Mouse (Mus musculus) heart, embryonic 10.5 days (tissue): ENCODE results near the gene Vwa1. TPM values are rescaled to one million over a fixed set of nuclear protein-coding genes. Genes with fewer than 3 reads are reported as not detected.
A peak's percentile ranks its signal among the peaks of the same experiment; 100 is the strongest.

ENCODE experiments used
- DNase-seq: peaks from one replicate; pipeline ENCODE4 v3.0.0-alpha.2; 2017; ENCODE audit warnings: low spot score
- H3K27ac ChIP-seq: fragments of 300-500 bp; sonication (generic); 2 replicates; pipeline ENCODE4 v1.5.1; 2016; ENCODE audit warnings: mild to moderate bottlenecking
- H3K27me3 ChIP-seq: fragments of 300-500 bp; sonication (generic); 2 replicates; pipeline ENCODE4 v1.6.1; 2016; ENCODE audit warnings: mild to moderate bottlenecking; ENCODE audit not compliant: poor library complexity, insufficient read depth, severe bottlenecking
- H3K36me3 ChIP-seq: fragments of 300-500 bp; sonication (generic); 2 replicates; pipeline ENCODE4 v1.6.1; 2016; ENCODE audit warnings: mild to moderate bottlenecking, moderate library complexity
- H3K4me1 ChIP-seq: fragments of 300-500 bp; sonication (generic); 2 replicates; pipeline ENCODE4 v1.6.1; 2016; ENCODE audit warnings: mild to moderate bottlenecking
- H3K4me3 ChIP-seq: fragments of 300-500 bp; sonication (generic); 2 replicates; pipeline ENCODE4 v1.5.1; 2016; ENCODE audit warnings: mild to moderate bottlenecking, moderate library complexity
- H3K9me3 ChIP-seq: fragments of 300-500 bp; sonication (generic); 2 replicates; pipeline ENCODE4 v1.6.1; 2016; ENCODE audit warnings: mild to moderate bottlenecking, moderate library complexity
- WGBS: fragments of 180-500 bp; shearing (Covaris S2); methylation state at CpG from one replicate; pipeline ENCODE4 v1.1.7; 2016; 5-methylcytosine and 5-hydroxymethylcytosine counted together
- polyA plus RNA-seq: library from polyadenylated mRNA; unstranded; fragments of >200 nt; fragmentation: Nextera tagmentation; extraction: Ambion mirVana; gene quantifications from 2 replicates; pipeline ENCODE4 v1.2.1, GENCODE M21; 2016

Vwa1 gene
- 2.1 and 3.1 TPM in 2 replicates for polyA plus RNA-seq

DNA sequence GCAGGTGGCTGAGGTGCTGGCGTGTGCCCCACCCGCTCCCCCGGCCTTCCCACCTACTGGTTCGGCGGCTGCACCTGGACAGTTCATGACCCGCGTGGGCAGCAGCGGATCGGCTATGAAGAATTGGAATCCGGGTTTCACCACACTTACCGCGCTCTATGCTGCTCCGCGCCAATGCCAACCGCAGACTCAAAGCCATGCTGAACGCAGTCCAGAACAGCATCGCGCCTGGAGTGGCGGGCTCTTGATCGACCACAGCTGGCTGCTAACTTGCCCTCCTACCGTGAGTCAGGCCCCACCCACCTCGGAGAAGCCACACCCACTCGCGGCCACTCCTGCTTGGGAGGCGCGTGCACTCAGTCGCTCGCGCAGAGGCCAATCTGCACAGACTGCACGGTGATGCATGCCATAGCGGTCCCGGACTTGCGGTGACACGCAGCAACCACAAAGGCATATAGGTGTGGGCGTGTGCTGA lies at the start of gene Vwa1:
TSS of gene Vwa1 (minus strand) at position 419 of the 475 bp plus-strand sequence.
- H3K4me1 ChIP-seq = peaks cover 52% of the 10 kb centered on the region
- H3K9me3 ChIP-seq = no peaks in the 10 kb centered on the region
- H3K4me3 ChIP-seq = peak within 1 kb of the TSS; percentile 59
- DNase-seq = peak; percentile 94
- peaks cover 56% of the 10 kb centered on the region for H3K27me3 ChIP-seq
- peak within 1 kb of the TSS; percentile 64 for H3K27ac ChIP-seq
- H3K36me3 ChIP-seq = no peaks in the 10 kb centered on the region
- 3% methylated on average over 35 of the region's 35 CpGs for WGBS

DNA sequence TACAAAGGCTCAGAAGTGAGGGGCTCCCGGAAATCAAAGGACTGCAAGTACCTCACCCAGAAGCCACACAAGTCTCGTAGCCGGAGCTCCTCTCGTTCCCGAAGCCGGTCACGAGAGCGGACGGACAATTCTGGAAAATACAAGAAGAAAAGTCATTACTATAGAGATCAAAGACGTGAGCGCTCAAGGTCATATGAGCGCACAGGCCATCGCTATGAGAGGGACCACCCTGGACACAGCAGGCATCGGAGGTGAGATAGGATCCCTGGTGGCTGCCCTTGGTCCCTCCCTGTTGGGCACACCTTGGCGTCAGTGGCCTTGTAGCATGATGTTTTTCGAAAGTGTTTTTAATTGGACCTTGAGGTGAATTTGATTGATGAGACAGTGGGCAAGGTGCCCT lies 48.9 kb upstream of the Vwa1 start:
- no peak for DNase-seq
- H3K36me3 ChIP-seq = peaks cover 95% of the 10 kb centered on the region
- no peaks in the 10 kb centered on the region for H3K9me3 ChIP-seq
- no peaks in the 10 kb centered on the region for H3K4me1 ChIP-seq
- 94% methylated on average over 16 of the region's 16 CpGs for WGBS
- no peak overlapping the region for H3K4me3 ChIP-seq
- H3K27me3 ChIP-seq = no peaks in the 10 kb centered on the region
- no peak overlapping the region for H3K27ac ChIP-seq

DNA sequence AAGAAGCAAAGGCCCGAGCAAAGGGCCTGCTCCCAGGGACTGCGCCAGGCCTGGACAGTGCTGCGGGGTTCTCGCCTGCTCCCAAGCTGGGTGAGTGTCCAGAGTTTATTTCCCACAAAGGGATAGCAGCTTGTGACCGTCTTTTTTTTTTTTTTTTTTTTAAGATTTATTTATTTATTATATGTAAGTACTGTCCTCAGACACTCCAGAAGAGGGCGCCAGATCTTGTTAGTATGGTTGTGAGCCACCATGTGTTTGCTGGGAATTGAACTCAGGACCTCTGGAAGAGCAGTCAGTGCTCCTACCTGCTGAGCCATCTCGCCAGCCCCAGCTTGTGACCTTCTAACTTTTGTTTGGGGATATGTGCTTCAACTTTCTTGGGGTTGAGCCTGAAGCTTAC lies 46.5 kb upstream of the Vwa1 start:
- Histone ChIP-seq H3K4me1 (no peaks in the 10 kb centered on the region), H3K27me3 (no peaks in the 10 kb centered on the region), H3K36me3 (peaks cover 99% of the 10 kb centered on the region), H3K27ac (no peak overlapping the region), H3K4me3 (no peak overlapping the region), H3K9me3 (no peaks in the 10 kb centered on the region)
- 76% methylated on average over 7 of the region's 7 CpGs for WGBS
- DNase-seq = no peak

DNA sequence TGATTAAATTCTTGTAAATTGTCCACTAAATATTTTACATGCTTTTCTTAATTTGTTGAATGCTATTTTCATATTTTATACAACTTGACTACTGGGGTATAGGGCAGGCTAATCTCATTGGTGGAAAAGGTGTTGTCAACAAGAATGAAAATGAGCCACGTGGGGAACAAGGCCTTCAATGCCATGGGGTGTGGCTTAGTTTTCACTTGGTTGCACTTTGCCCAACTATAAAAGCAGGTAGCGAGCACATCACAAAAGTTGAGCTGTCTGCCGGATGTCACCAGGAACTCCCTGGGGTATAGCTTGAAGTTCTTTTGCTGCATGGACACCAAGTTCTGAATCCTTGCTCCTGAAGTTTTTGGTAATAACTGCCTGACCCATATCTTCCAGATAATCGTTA lies 43.0 kb upstream of the Vwa1 start:
- no peaks in the 10 kb centered on the region for H3K27me3 ChIP-seq
- H3K36me3 ChIP-seq = peaks cover 94% of the 10 kb centered on the region
- peaks cover 12% of the 10 kb centered on the region for H3K4me1 ChIP-seq
- H3K9me3 ChIP-seq = no peaks in the 10 kb centered on the region
- DNase-seq = no peak
- 85% methylated on average over 4 of the region's 4 CpGs for WGBS
- H3K27ac ChIP-seq = no peak overlapping the region
- H3K4me3 ChIP-seq = no peak overlapping the region

DNA sequence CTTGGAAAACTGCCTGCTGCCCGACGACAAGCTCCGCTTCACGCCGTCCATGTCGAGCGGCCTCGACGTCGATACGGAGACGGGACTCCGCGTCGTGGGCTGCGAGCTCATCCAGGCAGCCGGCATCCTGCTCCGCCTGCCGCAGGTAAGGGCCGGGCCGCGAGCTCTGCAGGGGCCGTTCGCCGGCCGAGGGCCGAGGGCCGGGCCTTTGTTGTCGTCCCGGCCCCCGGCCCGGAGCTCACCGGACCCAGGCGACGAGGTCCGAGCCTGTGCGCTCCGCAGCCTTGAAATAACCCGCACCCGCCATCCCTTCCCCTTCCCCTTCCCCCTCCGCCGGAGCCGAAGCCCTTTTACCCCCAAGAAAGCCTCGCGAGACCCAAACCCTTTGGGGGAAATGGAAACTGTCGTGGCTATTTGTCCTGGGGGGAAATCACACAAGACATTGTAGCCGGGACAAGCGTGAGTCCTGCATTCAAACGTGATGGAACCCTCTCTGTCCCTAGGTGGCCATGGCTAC lies 38.2 kb upstream of the Vwa1 start:
- DNase-seq = peak; percentile 77
- Histone ChIP-seq H3K4me1 (peaks cover 20% of the 10 kb centered on the region), H3K27ac (peak overlapping the region; percentile 97), H3K27me3 (no peaks in the 10 kb centered on the region), H3K9me3 (no peaks in the 10 kb centered on the region), H3K4me3 (peak overlapping the region; percentile 97), H3K36me3 (peaks cover 79% of the 10 kb centered on the region)
- WGBS = under 1% methylated on average over 49 of the region's 49 CpGs

DNA sequence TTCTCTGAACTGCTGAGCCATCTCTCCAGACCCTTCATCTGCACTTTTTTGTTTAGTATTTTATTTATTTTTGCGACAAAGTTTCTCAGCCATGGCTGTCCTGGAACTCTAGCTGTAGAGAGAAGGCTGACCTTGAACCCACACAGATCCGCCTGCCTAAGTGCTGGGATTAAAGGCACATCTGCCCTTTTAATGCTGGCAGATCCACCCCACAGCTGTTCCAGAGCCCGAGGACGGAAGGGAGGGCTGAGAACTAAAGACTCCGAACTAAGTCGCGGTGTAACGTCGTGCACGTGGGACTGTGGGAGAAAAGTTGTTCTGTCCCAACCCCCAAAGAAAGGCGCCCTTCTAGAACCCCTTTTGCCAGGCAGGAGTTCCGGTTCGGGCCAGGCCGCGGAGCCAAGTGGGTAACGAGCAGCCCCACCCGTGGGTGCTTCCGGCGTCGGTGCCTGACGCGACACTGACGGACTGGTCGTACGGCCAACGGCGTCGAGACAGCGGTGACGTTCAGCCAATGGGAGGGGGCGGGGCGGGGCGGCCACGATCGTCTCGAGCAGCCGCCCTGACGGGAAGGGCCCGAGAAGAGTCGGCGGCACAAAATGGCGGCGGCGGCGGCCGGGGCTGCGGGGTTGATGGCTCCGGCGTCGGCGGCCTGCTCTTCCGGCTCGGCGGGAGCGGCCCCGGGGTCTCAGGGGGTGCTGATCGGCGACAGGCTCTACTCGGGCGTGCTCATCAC lies 37.6 kb upstream of the Vwa1 start, which contains the start of gene Ccnl2:
TSS of gene Ccnl2 (plus strand) at position 561 of the 736 bp plus-strand sequence.
- Histone ChIP-seq H3K36me3 (peaks cover 78% of the 10 kb centered on the region), H3K27ac (peak within 1 kb of the TSS; percentile 97), H3K4me1 (peaks cover 20% of the 10 kb centered on the region), H3K9me3 (no peaks in the 10 kb centered on the region), H3K4me3 (peak within 1 kb of the TSS; percentile 97), H3K27me3 (no peaks in the 10 kb centered on the region)
- peak; percentile 99 for DNase-seq
- under 1% methylated on average over 50 of the region's 60 CpGs for WGBS

DNA sequence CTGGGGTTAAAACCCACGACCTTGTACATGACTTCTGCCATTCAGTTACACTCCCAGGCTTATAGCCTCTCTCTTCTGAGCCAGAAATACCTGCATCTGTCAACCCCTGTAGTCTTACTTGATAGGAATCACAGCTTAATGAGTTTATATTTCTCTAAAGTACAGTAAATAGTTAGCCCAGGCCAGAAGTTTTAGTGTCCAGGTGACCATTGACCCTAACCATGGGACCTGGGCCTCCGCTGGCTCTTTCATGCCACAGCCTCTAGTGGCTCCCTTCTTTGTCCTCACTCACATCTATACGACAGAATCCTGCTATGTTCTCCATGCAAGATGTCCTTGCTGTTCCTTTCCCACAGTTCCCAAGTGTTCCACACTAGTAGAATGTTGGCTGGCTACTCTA lies 33.3 kb upstream of the Vwa1 start:
- Histone ChIP-seq H3K9me3 (no peaks in the 10 kb centered on the region), H3K27me3 (no peaks in the 10 kb centered on the region), H3K4me3 (no peak overlapping the region), H3K36me3 (peaks cover 59% of the 10 kb centered on the region), H3K4me1 (peaks cover 21% of the 10 kb centered on the region), H3K27ac (no peak overlapping the region)
- 89% methylated on average over 3 of the region's 3 CpGs for WGBS
- DNase-seq = no peak

DNA sequence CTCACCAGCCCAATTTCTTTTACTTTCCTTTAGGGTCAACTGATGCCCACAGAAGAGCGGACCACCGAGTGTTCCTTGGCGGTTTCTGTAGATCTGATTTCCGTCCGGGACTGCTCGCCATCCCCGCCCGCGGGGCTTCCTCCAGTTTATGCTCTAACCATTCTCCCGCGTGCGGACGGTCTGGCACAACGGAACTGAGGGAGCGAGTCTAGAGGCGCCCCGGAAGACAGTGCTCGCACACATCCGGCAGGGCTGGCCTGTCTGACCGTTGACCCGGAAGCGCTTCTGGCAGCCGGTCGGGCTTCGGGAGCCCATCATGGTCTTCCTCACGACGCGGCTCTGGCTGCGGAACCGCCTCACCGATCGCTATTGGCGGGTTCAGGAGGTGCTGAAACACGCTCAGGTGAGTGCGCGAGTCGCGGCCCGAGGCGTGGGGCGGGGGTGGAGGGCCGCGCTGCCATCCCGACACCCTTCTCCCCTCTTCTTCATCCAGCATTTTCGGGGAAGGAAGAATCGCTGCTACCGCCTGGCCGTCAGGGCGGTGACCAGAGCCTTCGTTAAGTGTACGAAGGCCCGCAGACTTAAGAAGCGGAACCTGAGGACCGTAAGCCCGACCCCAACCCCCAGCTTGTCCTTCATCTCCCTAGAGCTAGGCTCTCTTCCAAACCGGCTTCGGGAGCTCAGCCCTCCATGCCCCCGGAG lies 29.0 kb upstream of the Vwa1 start:
- WGBS = under 1% methylated on average over 58 of the region's 58 CpGs
- Histone ChIP-seq H3K36me3 (peaks cover 34% of the 10 kb centered on the region), H3K4me1 (peaks cover 17% of the 10 kb centered on the region), H3K9me3 (no peaks in the 10 kb centered on the region), H3K4me3 (peak overlapping the region; percentile 90), H3K27me3 (no peaks in the 10 kb centered on the region), H3K27ac (peak overlapping the region; percentile 89)
- DNase-seq = peak; percentile 98

DNA sequence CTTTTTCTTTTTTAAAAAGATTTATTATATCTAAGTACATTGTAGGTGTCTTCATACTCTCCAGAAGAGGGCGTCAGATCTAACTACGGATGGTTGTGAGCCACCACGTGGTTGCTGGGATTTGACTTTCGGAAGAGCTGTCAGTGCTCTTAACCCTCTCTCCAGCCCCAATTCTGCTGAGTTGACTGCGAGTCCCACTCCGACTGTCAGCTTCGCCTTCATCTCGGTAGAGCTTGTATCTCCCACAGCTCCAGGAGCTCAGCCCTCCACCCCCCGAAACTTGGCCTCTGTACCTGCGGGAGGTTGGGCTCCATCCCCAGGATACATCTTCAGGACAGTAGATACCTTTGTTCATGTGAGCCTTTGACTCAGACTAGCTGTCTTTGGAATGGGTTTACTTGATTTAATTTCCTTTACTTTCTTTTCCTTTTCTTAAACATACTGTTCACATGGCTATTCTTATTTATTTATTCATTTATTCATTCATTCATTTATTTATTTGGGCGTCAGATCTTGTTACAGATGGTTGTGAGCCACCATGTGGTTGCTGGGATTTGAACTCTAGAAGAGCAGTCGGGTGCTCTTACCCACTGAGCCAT lies 28.3 kb upstream of the Vwa1 start, which contains the start of gene Mrpl20:
TSS of gene Mrpl20 (plus strand) at position 138 of the 599 bp plus-strand sequence.
- Histone ChIP-seq H3K4me3 (peak within 1 kb of the TSS; percentile 90), H3K27ac (peak within 1 kb of the TSS; percentile 89), H3K4me1 (peaks cover 17% of the 10 kb centered on the region), H3K36me3 (peaks cover 27% of the 10 kb centered on the region), H3K9me3 (no peaks in the 10 kb centered on the region), H3K27me3 (no peaks in the 10 kb centered on the region)
- no peak for DNase-seq
- 6% methylated on average over 12 of the region's 12 CpGs for WGBS

DNA sequence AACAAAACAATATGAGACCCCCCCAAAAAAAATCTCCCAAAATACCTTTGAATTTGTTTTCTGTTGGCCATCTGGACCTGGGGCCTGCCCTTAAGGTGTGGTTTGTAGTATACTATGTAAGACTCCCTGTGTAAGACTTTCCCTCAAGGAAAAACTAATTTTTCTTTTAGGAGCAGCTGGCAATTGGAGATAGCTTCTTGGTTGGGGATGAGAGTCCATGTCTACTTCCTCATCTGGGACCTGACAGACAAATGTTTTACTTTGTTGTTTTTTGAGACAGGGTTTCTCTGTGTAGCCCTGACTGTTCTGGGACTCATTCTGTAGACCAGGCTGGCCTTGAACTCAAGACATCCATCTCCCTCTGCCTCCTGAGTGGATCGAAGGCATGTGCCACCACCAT lies 27.6 kb upstream of the Vwa1 start:
- Histone ChIP-seq H3K36me3 (peaks cover 20% of the 10 kb centered on the region), H3K4me1 (peaks cover 17% of the 10 kb centered on the region), H3K4me3 (no peak overlapping the region), H3K27me3 (no peaks in the 10 kb centered on the region), H3K9me3 (no peaks in the 10 kb centered on the region), H3K27ac (no peak overlapping the region)
- no peak for DNase-seq
- 80% methylated on average over 1 of the region's 1 CpGs for WGBS

DNA sequence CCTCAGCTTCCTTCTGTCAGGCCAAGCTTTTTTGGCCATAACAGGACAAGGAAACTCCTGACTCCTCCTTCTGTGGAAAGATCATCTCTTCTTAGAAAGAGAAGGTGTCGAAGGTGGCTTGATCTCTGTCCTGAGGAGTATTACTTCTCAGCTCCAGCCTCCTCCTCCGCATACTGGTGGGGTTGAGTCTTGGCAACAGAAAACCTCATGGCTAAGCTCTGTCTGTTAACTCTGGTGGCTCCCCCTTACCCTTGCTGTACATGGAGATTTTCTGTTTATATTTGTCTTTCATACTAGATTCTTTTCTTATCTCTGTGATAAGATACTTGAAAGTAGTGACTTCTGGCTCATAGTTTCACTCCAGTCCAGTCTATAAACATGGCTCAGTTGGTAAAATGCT lies 19.2 kb upstream of the Vwa1 start:
- no peaks in the 10 kb centered on the region for H3K36me3 ChIP-seq
- no peaks in the 10 kb centered on the region for H3K9me3 ChIP-seq
- no peak overlapping the region for H3K27ac ChIP-seq
- H3K4me3 ChIP-seq = no peak overlapping the region
- WGBS = 57% methylated on average over 2 of the region's 2 CpGs
- DNase-seq = no peak
- peaks cover 25% of the 10 kb centered on the region for H3K27me3 ChIP-seq
- 0 out of 2 replicates have a peak, but pooled peaks cover 6% of the 10 kb centered on the region for H3K4me1 ChIP-seq

DNA sequence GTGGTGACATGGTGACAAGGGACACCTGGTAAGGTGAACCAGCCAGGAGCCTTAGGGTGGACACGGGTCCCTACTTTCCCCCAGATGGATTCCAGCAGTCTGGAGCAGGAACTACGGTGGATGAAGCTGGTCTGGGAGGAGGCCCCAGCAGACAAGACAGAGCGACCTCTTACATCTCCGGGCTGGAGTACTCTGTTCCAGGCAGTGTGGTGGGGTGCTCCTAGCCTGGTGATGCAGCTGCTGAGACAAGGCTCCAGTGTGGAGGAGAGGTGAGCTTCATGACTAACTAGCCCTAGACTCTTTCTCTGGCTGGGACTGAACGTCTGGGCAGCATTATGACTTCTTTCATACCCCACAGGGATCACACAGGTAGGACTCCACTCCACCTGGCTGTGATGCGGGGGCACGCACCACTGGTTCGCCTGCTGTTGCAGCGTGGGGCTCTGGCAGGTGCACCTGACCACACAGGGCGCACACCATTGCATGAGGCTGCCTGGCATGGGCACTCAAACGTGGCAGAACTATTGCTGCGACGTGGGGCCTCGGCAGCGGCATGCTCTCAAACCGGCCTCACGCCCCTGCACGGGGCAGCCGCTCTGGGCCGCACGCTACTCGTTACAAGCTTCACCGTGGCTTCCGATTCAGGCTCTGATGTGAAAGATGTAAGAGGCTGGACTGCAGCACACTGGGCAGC lies 16.9 kb upstream of the Vwa1 start:
- 0 out of 2 replicates have a peak, but pooled peaks cover 6% of the 10 kb centered on the region for H3K4me1 ChIP-seq
- no peak overlapping the region for H3K4me3 ChIP-seq
- WGBS = 64% methylated on average over 24 of the region's 24 CpGs
- no peaks in the 10 kb centered on the region for H3K36me3 ChIP-seq
- DNase-seq = no peak
- peaks cover 25% of the 10 kb centered on the region for H3K27me3 ChIP-seq
- no peaks in the 10 kb centered on the region for H3K9me3 ChIP-seq
- H3K27ac ChIP-seq = 0 out of 2 replicates have a peak overlapping the region, but pooled peaks have one; percentile 48
